Mouse (Mus musculus) forebrain, postnatal 0 days (tissue): ENCODE measurements around the gene Tapbp. TPM values are rescaled to one million over a fixed set of nuclear protein-coding genes. Genes with fewer than 3 reads are reported as not detected.

Source experiments
- ATAC-seq: fragments of 200-750 bp; cut with Nextera tagmentation; 2 replicates; pipeline ENCODE4 v1.8.0; 2017; ENCODE audit warnings: mild to moderate bottlenecking, moderate library complexity
- DNase-seq: peaks from one replicate; pipeline ENCODE4 v3.0.0-alpha.2; 2015
- H3K27ac ChIP-seq: fragments of 300-500 bp; sonication (generic); 2 replicates; pipeline ENCODE4 v1.5.1; 2014; ENCODE audit warnings: low read depth, mild to moderate bottlenecking, antibody characterized with exemption, low read length, moderate library complexity, mixed read lengths
- H3K27me3 ChIP-seq: fragments of 300-500 bp; sonication (generic); 2 replicates; pipeline ENCODE4 v1.6.1; 2014; ENCODE audit warnings: mild to moderate bottlenecking, low read length, mixed read lengths; ENCODE audit not compliant: insufficient read depth
- H3K36me3 ChIP-seq: fragments of 300-500 bp; sonication (generic); 2 replicates; pipeline ENCODE4 v1.6.1; 2014; ENCODE audit warnings: mild to moderate bottlenecking, moderate library complexity; ENCODE audit not compliant: insufficient read depth
- H3K4me1 ChIP-seq: fragments of 300-500 bp; sonication (generic); 2 replicates; pipeline ENCODE4 v1.6.1; 2014; ENCODE audit warnings: antibody characterized with exemption; ENCODE audit not compliant: insufficient read depth
- H3K4me2 ChIP-seq: fragments of 300-500 bp; sonication (generic); 2 replicates; pipeline ENCODE4 v1.6.1; 2014; ENCODE audit warnings: low read depth, mild to moderate bottlenecking, moderate library complexity
- H3K4me3 ChIP-seq: fragments of 300-500 bp; sonication (generic); 2 replicates; pipeline ENCODE4 v1.5.1; 2014; ENCODE audit warnings: low read depth, low read length, mixed read lengths
- H3K9ac ChIP-seq: fragments of 300-500 bp; sonication (generic); 2 replicates; pipeline ENCODE4 v1.6.1; 2014; ENCODE audit warnings: mild to moderate bottlenecking
- H3K9me3 ChIP-seq: fragments of 300-500 bp; sonication (generic); 2 replicates; pipeline ENCODE4 v1.6.1; 2016; ENCODE audit warnings: low read length
- CTCF ChIP-seq: sonication (generic); IDR thresholded peaks from 2 replicates; pipeline ENCODE4 v1.5.1; 2016; ENCODE audit warnings: antibody characterized with exemption, control low read depth, low read depth
- WGBS: fragments of 180-500 bp; shearing (Covaris S2); extraction: QIAGEN DNeasy Blood & Tissue Kit; methylation state at CpG from one replicate; pipeline ENCODE4 v1.1.7; 2014; 5-methylcytosine and 5-hydroxymethylcytosine counted together
- microRNA-seq, 2 experiments: library from miRNA; unstranded; fragments of <30 nt; microRNA quantifications; one replicate each; pipeline ENCODE4; 2016
- polyA plus RNA-seq: library from polyadenylated mRNA; unstranded; fragments of >200 nt; fragmentation: Nextera tagmentation; extraction: Ambion mirVana; gene quantifications from 2 replicates; pipeline ENCODE4 v1.2.1, GENCODE M21; 2015
- total RNA-seq: library from RNA; depleted of rRNA; stranded (reverse); fragments of >200 nt; gene quantifications from 2 replicates; pipeline ENCODE4 v1.2.3, GENCODE M21; 2014; rRNA removed

The Tapbp gene
- total and polyA plus RNA-seq, 2 experiments from 2014 or later = 26.2 to 36.0 TPM

GRCm38 (mm10) chr17:33968927-33969326, 53.2 kb downstream of the Tapbp start:
- Histone ChIP-seq H3K36me3 (peaks cover 16% of the 10 kb centered on the region), H3K9ac (no peak overlapping the region), H3K27ac (no peak overlapping the region), H3K4me3 (no peak overlapping the region), H3K9me3 (no peaks in the 10 kb centered on the region), H3K4me1 (no peaks in the 10 kb centered on the region), H3K27me3 (no peaks in the 10 kb centered on the region), H3K4me2 (no peak overlapping the region)
- peak; percentile 89 for ATAC-seq
- peak; percentile 69 for DNase-seq
- peak; percentile 55 for TF ChIP-seq CTCF
- WGBS = 32% methylated on average over 5 of the region's 5 CpGs

GRCm38 (mm10) chr17:33969394-33969793, 53.7 kb downstream of the Tapbp start:
- TF ChIP-seq CTCF = peak; percentile 35
- Histone ChIP-seq H3K36me3 (peaks cover 16% of the 10 kb centered on the region), H3K4me3 (no peak overlapping the region), H3K27me3 (no peaks in the 10 kb centered on the region), H3K4me2 (no peak overlapping the region), H3K9ac (no peak overlapping the region), H3K27ac (no peak overlapping the region), H3K4me1 (no peaks in the 10 kb centered on the region), H3K9me3 (no peaks in the 10 kb centered on the region)
- ATAC-seq = no peak
- DNase-seq = no peak
- WGBS = 80% methylated on average over 4 of the region's 4 CpGs

- H3K4me1 ChIP-seq = no peaks in the 10 kb centered on the region
- H3K36me3 ChIP-seq = no peaks in the 10 kb centered on the region
- no peak overlapping the region for H3K27ac ChIP-seq
- DNase-seq (no peak), ATAC-seq (no peak)
- no peaks in the 10 kb centered on the region for H3K9me3 ChIP-seq
- peaks cover 4% of the 10 kb centered on the region; the same call in 1 of the 2 replicates for H3K27me3 ChIP-seq
- no peak for TF ChIP-seq CTCF
- no peak overlapping the region for H3K9ac ChIP-seq
- H3K4me2 ChIP-seq = no peak overlapping the region
- 19% methylated on average over 1 of the region's 1 CpGs for WGBS
- H3K4me3 ChIP-seq = no peak overlapping the region
Observed at GRCm38 (mm10) chr17:33972691-33973090, 57.0 kb downstream of the Tapbp start.

GRCm38 (mm10) chr17:33973572-33973971, 57.9 kb downstream of the Tapbp start:
- DNase-seq (no peak), ATAC-seq (no peak)
- H3K4me2 ChIP-seq = no peak overlapping the region
- no peak overlapping the region for H3K4me3 ChIP-seq
- no peak overlapping the region for H3K9ac ChIP-seq
- TF ChIP-seq CTCF = no peak
- 60% methylated on average over 3 of the region's 3 CpGs for WGBS
- H3K36me3 ChIP-seq = no peaks in the 10 kb centered on the region
- no peak overlapping the region for H3K27ac ChIP-seq
- H3K9me3 ChIP-seq = no peaks in the 10 kb centered on the region
- H3K27me3 ChIP-seq = peaks cover 9% of the 10 kb centered on the region
- H3K4me1 ChIP-seq = no peaks in the 10 kb centered on the region

GRCm38 (mm10) chr17:33977861-33978557, 62.3 kb downstream of the Tapbp start:
- H3K9me3 ChIP-seq = no peaks in the 10 kb centered on the region
- no peaks in the 10 kb centered on the region for H3K36me3 ChIP-seq
- H3K27ac ChIP-seq = no peak overlapping the region
- no peak for ATAC-seq
- DNase-seq = no peak
- 0 out of 2 replicates have a peak overlapping the region, but pooled peaks have one; percentile 34 for H3K9ac ChIP-seq
- 0 out of 2 replicates have a peak, but pooled peaks cover 4% of the 10 kb centered on the region for H3K4me1 ChIP-seq
- peaks cover 9% of the 10 kb centered on the region for H3K27me3 ChIP-seq
- peak overlapping the region; percentile 57 for H3K4me2 ChIP-seq
- WGBS = 4% methylated on average over 57 of the region's 57 CpGs
- peak overlapping the region; percentile 37 for H3K4me3 ChIP-seq
- no peak for TF ChIP-seq CTCF

GRCm38 (mm10) chr17:33978631-33979031, 62.9 kb downstream of the Tapbp start:
- Histone ChIP-seq H3K27me3 (peaks cover 9% of the 10 kb centered on the region), H3K9ac (0 out of 2 replicates have a peak overlapping the region, but pooled peaks have one; percentile 34), H3K4me3 (peak overlapping the region; percentile 37), H3K36me3 (no peaks in the 10 kb centered on the region), H3K9me3 (no peaks in the 10 kb centered on the region), H3K27ac (no peak overlapping the region), H3K4me1 (0 out of 2 replicates have a peak, but pooled peaks cover 4% of the 10 kb centered on the region), H3K4me2 (peak overlapping the region; percentile 57)
- TF ChIP-seq CTCF = no peak
- WGBS = 1% methylated on average over 17 of the region's 17 CpGs
- DNase-seq = no peak
- no peak for ATAC-seq

Small RNA genes lying within 50 kb of the gene (microRNA-seq; reads per million reads assigned to microRNA genes)
- gene Gm27740 = 0 reads per million in 2 experiments

Other genes starting within 250 kb of the Tapbp start
- 73.6 and 87.1 TPM in 2 replicates for gene Hnrnpm, start 229.0 kb upstream of the Tapbp start, total RNA-seq
- gene Hnrnpm, start 229.0 kb upstream of the Tapbp start, polyA plus RNA-seq = 135 and 151 TPM in 2 replicates
- gene March2, start 197.2 kb upstream of the Tapbp start, total RNA-seq = 96.5 and 102 TPM in 2 replicates
- 72.5 and 77.6 TPM in 2 replicates for gene March2, start 197.2 kb upstream of the Tapbp start, polyA plus RNA-seq
- 78.1 and 106 TPM in 2 replicates for gene Rab11b, start 155.4 kb upstream of the Tapbp start, total RNA-seq
- gene Rab11b, start 155.4 kb upstream of the Tapbp start, polyA plus RNA-seq = 527 and 560 TPM in 2 replicates
- gene Angptl4, start 134.1 kb upstream of the Tapbp start, total RNA-seq = 13.2 and 17.2 TPM in 2 replicates
- gene Angptl4, start 134.1 kb upstream of the Tapbp start, polyA plus RNA-seq = 24.4 and 25.2 TPM in 2 replicates
- 36.5 and 42.7 TPM in 2 replicates for gene Kank3, start 105.4 kb upstream of the Tapbp start, total RNA-seq
- gene Kank3, start 105.4 kb upstream of the Tapbp start, polyA plus RNA-seq = 35.8 and 43.4 TPM in 2 replicates
- gene Rps28, start 91.3 kb upstream of the Tapbp start, total RNA-seq = 589 and 1,055 TPM in 2 replicates
- 603 and 823 TPM in 2 replicates for gene Rps28, start 91.3 kb upstream of the Tapbp start, polyA plus RNA-seq
- gene Ndufa7, start 91.3 kb upstream of the Tapbp start, total RNA-seq = 258 and 291 TPM in 2 replicates
- 529 and 626 TPM in 2 replicates for gene Ndufa7, start 91.3 kb upstream of the Tapbp start, polyA plus RNA-seq
- 17.2 and 27.5 TPM in 2 replicates for gene Cd320, start 72.8 kb upstream of the Tapbp start, total RNA-seq
- 50.3 and 53.6 TPM in 2 replicates for gene Cd320, start 72.8 kb upstream of the Tapbp start, polyA plus RNA-seq
- not detected in 2 replicates for gene Gm7029, start 42.1 kb upstream of the Tapbp start, total RNA-seq
- gene Gm7029, start 42.1 kb upstream of the Tapbp start, polyA plus RNA-seq = not detected in 2 replicates
- 4.3 and 4.7 TPM in 2 replicates for gene Kifc1, start 25.2 kb upstream of the Tapbp start, total RNA-seq
- 1.3 and 1.4 TPM in 2 replicates for gene Kifc1, start 25.2 kb upstream of the Tapbp start, polyA plus RNA-seq
- not detected in 2 replicates for gene Platr17, start 10.8 kb upstream of the Tapbp start, total RNA-seq
- gene Platr17, start 10.8 kb upstream of the Tapbp start, polyA plus RNA-seq = 1.9 and 2.0 TPM in 2 replicates
- 70.4 and 77.1 TPM in 2 replicates for gene Daxx, start 6.5 kb upstream of the Tapbp start, total RNA-seq
- 41.5 and 45.2 TPM in 2 replicates for gene Daxx, start 6.5 kb upstream of the Tapbp start, polyA plus RNA-seq
- 34.4 and 44.0 TPM in 2 replicates for gene Zbtb22, start within 50 bp of the Tapbp start, total RNA-seq
- 20.4 and 22.3 TPM in 2 replicates for gene Zbtb22, start within 50 bp of the Tapbp start, polyA plus RNA-seq
- 75.7 and 76.3 TPM in 2 replicates for gene Rgl2, start 13.6 kb downstream of the Tapbp start, total RNA-seq
- 24.1 and 27.1 TPM in 2 replicates for gene Rgl2, start 13.6 kb downstream of the Tapbp start, polyA plus RNA-seq
- gene Pfdn6, start 24.4 kb downstream of the Tapbp start, total RNA-seq = 57.0 and 78.4 TPM in 2 replicates
- 173 and 185 TPM in 2 replicates for gene Pfdn6, start 24.4 kb downstream of the Tapbp start, polyA plus RNA-seq
- gene Wdr46, start 24.8 kb downstream of the Tapbp start, total RNA-seq = 18.9 and 21.9 TPM in 2 replicates
- gene Wdr46, start 24.8 kb downstream of the Tapbp start, polyA plus RNA-seq = 15.9 and 23.2 TPM in 2 replicates
- gene B3galt4, start 35.6 kb downstream of the Tapbp start, total RNA-seq = 11.5 and 11.7 TPM in 2 replicates
- 8.3 and 9.8 TPM in 2 replicates for gene B3galt4, start 35.6 kb downstream of the Tapbp start, polyA plus RNA-seq
- gene Vps52, start 39.9 kb downstream of the Tapbp start, total RNA-seq = 46.2 and 46.8 TPM in 2 replicates
- 59.6 and 66.1 TPM in 2 replicates for gene Vps52, start 39.9 kb downstream of the Tapbp start, polyA plus RNA-seq
- gene Rps18, start 40.1 kb downstream of the Tapbp start, total RNA-seq = 1,357 and 2,159 TPM in 2 replicates
- 876 and 1,153 TPM in 2 replicates for gene Rps18, start 40.1 kb downstream of the Tapbp start, polyA plus RNA-seq
- gene H2-K1, start 84.4 kb downstream of the Tapbp start, total RNA-seq = 14.3 and 21.9 TPM in 2 replicates
- 17.3 and 21.2 TPM in 2 replicates for gene H2-K1, start 84.4 kb downstream of the Tapbp start, polyA plus RNA-seq
- gene Ring1, start 108.8 kb downstream of the Tapbp start, total RNA-seq = 20.7 and 21.4 TPM in 2 replicates
- 15.7 and 19.0 TPM in 2 replicates for gene Ring1, start 108.8 kb downstream of the Tapbp start, polyA plus RNA-seq
- 39.1 and 58.0 TPM in 2 replicates for gene H2-Ke6, start 112.2 kb downstream of the Tapbp start, total RNA-seq
- gene H2-Ke6, start 112.2 kb downstream of the Tapbp start, polyA plus RNA-seq = 54.6 and 55.7 TPM in 2 replicates
- 126 and 161 TPM in 2 replicates for gene Slc39a7, start 115.8 kb downstream of the Tapbp start, total RNA-seq
- gene Slc39a7, start 115.8 kb downstream of the Tapbp start, polyA plus RNA-seq = 124 and 138 TPM in 2 replicates
- gene Rxrb, start 115.9 kb downstream of the Tapbp start, total RNA-seq = 56.2 and 60.8 TPM in 2 replicates
- gene Rxrb, start 115.9 kb downstream of the Tapbp start, polyA plus RNA-seq = 58.1 and 58.4 TPM in 2 replicates
- 10.2 and 28.0 TPM in 2 replicates for gene Col11a2, start 123.5 kb downstream of the Tapbp start, total RNA-seq
- 1.2 and 2.1 TPM in 2 replicates for gene Col11a2, start 123.5 kb downstream of the Tapbp start, polyA plus RNA-seq
- gene H2-Oa, start 176.4 kb downstream of the Tapbp start, total RNA-seq = not detected in 2 replicates
- 0.13 TPM in 1 of 2 replicates, not detected in the other for gene H2-Oa, start 176.4 kb downstream of the Tapbp start, polyA plus RNA-seq
- 21.5 and 25.7 TPM in 2 replicates for gene H2-DMa, start 203.6 kb downstream of the Tapbp start, total RNA-seq
- gene H2-DMa, start 203.6 kb downstream of the Tapbp start, polyA plus RNA-seq = 19.2 and 23.5 TPM in 2 replicates
- 191 and 219 TPM in 2 replicates for gene Brd2, start 206.7 kb downstream of the Tapbp start, total RNA-seq
- 122 and 129 TPM in 2 replicates for gene Brd2, start 206.7 kb downstream of the Tapbp start, polyA plus RNA-seq
- 2.2 and 2.4 TPM in 2 replicates for gene H2-DMb2, start 227.4 kb downstream of the Tapbp start, total RNA-seq
- gene H2-DMb2, start 227.4 kb downstream of the Tapbp start, polyA plus RNA-seq = 0.72 and 1.0 TPM in 2 replicates
- gene H2-DMb1, start 237.2 kb downstream of the Tapbp start, total RNA-seq = 0.62 and 2.8 TPM in 2 replicates
- gene H2-DMb1, start 237.2 kb downstream of the Tapbp start, polyA plus RNA-seq = 1.5 and 1.7 TPM in 2 replicates